Mouse (Mus musculus) layer of hippocampus, adult 9-10 months (tissue): ENCODE measurements around the gene Zbtb39.
"Not testable (repeated sequence)": the region's sequence is repeated elsewhere in the genome, so short reads cannot be mapped to it uniquely, and the experiment has no call there.

Experiments used
- DNase-seq: peaks from one replicate; pipeline ENCODE4 v3.0.0; 2022; ENCODE audit warnings: low spot score

Gene Zbtb39

GRCm38 (mm10) chr10:127737552-127737951 lies 1.8 kb upstream of the Zbtb39 start:
- DNase-seq: no peak

- no peak for DNase-seq
Measured at GRCm38 (mm10) chr10:127738151-127738882, 1.0 kb upstream of the Zbtb39 start.

GRCm38 (mm10) chr10:127739661-127740161 lies 373 bp downstream of the Zbtb39 start:
- no peak for DNase-seq

GRCm38 (mm10) chr10:127744661-127745060 lies 5.3 kb downstream of the Zbtb39 start:
- no peak for DNase-seq

- DNase-seq: no peak
Measured at GRCm38 (mm10) chr10:127745886-127746285, 6.5 kb downstream of the Zbtb39 start.

- no peak for DNase-seq
Measured at GRCm38 (mm10) chr10:127747254-127747653, 7.9 kb downstream of the Zbtb39 start.

GRCm38 (mm10) chr10:127748847-127749612 lies 9.7 kb downstream of the Zbtb39 start:
- no peak for DNase-seq

GRCm38 (mm10) chr10:127750136-127750777 lies 10.9 kb downstream of the Zbtb39 start:
- no peak for DNase-seq

- DNase-seq: no peak
Measured at GRCm38 (mm10) chr10:127751548-127751947, 12.2 kb downstream of the Zbtb39 start, which contains the start of gene Gpr182. TSS of gene Gpr182 (minus strand) at chr10:127751732.

- DNase-seq: no peak
Measured at GRCm38 (mm10) chr10:127754566-127755166, 15.3 kb downstream of the Zbtb39 start.

- no peak for DNase-seq
Measured at GRCm38 (mm10) chr10:127755246-127755645, 15.9 kb downstream of the Zbtb39 start.

- DNase-seq: no peak
Measured at GRCm38 (mm10) chr10:127755770-127756468, 16.6 kb downstream of the Zbtb39 start.

- no peak for DNase-seq
Measured at GRCm38 (mm10) chr10:127759181-127760110, 20.1 kb downstream of the Zbtb39 start, which contains the start of the genes Rdh1 and Rdh16f1. TSS of gene Rdh1 (plus strand) at chr10:127759721. TSS of gene Rdh16f1 (plus strand) at chr10:127759787.

- DNase-seq: not testable (repeated sequence)
Measured at GRCm38 (mm10) chr10:127762926-127763325, 23.6 kb downstream of the Zbtb39 start.

GRCm38 (mm10) chr10:127763914-127764680 lies 24.8 kb downstream of the Zbtb39 start:
- DNase-seq: no peak

- no peak for DNase-seq
Measured at GRCm38 (mm10) chr10:127766564-127766963, 27.2 kb downstream of the Zbtb39 start.

- DNase-seq: no peak
Measured at GRCm38 (mm10) chr10:127776011-127776410, 36.7 kb downstream of the Zbtb39 start, which contains the start of gene Rdh9. TSS of gene Rdh9 (plus strand) at chr10:127776386.

- not testable (repeated sequence) for DNase-seq
Measured at GRCm38 (mm10) chr10:127782321-127782720, 43.0 kb downstream of the Zbtb39 start.

- DNase-seq: not testable (repeated sequence)
Measured at GRCm38 (mm10) chr10:127785411-127785810, 46.1 kb downstream of the Zbtb39 start.
